Mouse (Mus musculus) retina, embryonic 14.5 days (tissue): ENCODE data around the gene Gm20683.

Experiments used
- DNase-seq: peaks from one replicate; pipeline ENCODE4 v3.0.0-alpha.2; 2015; ENCODE audit warnings: low spot score

Gene Gm20683

DNA sequence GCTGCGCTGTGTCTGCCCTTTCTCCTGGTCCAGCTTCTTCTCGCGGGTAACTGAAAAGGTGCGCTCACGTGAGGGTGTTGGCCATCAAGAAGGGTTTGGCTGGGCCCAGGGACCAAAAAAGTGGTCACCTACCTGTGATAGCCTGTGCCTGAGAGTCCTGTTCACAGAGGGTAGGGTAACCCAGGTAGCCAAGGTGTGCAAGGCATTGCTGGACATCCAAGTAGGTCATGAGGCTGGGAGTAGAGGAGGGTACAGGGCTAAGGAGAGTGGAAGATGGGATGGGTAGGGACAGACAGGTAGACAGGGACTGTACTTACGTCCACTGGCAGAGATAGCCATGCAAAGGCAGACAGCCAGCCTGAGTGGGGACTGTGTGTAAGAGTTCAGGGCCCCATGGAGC lies 1.0 kb downstream of the Gm20683 start:
- no peak for DNase-seq

DNA sequence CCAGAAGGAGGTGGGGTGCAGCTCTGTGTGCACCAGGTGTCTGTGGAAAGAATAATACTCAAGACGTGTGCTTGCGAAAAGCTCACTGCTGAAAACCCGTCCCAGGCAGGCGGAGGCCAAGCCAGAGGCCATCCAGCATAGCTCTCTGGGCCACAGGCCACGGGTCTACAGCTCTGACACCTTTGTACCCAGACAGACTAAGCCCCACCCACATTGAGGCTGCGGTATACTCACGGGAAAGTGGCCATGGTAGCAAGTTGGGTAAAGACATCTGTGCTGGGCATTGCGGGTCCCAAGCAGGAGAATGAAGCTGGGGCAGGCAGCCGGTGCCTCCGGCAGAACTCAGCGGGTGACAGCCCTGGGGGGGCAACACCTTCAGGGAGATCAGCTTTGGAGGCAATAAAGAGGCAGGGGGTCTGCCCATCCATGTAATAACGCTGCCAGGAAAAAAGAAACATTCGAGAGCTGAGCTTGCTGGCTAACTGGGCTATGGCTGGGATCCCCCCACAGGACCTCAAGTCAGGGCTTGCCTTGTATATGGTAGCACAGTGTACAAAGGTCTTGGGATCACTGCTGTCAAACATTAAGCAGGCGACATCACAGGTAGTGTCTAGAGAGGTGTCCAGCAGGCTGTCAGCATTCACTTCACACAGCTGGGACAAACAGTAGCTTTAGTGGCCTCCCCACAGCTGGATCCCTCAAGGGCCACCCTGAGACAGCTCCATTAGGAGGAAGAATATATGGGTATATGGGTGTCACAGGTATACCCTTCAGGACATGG lies 1.9 kb downstream of the Gm20683 start:
- DNase-seq, result no peak

DNA sequence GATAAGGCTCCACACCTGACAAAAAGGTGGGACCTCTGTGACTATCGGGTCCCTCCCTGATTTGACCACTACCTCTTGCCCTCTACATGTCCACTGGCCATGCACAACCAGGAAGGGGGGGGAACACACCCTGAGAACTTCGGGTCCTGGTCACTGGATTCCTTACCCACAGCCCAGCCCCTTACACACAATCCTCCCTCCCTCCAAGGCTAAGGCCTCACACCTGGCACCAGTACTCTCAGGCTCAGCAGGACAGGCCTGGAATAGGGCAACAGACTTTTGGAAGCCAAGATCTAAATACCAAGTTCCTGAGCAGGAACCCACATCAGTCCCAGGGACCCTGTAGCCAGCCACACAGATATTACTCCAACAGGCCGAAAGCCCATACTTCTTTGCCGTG lies 2.7 kb downstream of the Gm20683 start:
- no peak for DNase-seq

DNA sequence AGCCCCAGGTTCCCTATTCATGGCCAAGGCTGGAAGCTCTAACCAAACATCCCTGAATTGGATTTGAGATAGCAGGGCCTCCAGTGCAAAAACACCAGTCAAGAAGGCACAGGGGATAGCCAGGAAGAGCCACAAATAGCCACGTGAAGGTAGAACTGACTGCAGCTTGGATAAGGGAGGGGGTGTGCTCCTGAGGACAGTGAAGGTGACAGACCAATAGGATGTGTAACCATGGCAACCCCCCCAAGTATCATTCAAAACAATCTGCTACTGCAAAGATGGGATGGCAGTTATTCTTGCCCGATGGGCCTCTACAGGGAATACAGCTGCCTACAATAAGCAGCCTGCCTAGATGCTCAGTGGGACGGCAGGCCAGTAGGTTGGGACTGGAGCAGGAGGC lies 4.0 kb downstream of the Gm20683 start:
- DNase-seq, result peak; percentile 43

DNA sequence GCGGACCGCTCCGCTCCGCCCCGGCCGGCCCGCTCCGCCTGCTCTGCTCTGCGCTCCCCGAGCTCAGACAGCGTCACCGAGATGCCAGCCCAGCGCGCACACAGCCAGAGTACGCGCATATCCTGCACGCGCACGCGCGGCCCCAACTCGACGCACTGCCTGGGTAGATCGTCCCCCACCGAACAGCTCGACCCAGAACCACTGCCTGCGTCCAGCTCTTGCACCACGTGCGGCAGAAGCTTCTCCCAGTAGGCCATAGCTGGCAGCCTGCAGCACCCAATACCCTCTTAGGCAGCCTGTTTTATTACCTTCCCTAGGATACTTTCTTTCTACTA lies 4.5 kb downstream of the Gm20683 start, which contains the start of gene Rhbdl1:
Rhbdl1 (minus strand) TSS at position 220 of the 335 bp plus-strand sequence.
- peak; percentile 60 for DNase-seq

DNA sequence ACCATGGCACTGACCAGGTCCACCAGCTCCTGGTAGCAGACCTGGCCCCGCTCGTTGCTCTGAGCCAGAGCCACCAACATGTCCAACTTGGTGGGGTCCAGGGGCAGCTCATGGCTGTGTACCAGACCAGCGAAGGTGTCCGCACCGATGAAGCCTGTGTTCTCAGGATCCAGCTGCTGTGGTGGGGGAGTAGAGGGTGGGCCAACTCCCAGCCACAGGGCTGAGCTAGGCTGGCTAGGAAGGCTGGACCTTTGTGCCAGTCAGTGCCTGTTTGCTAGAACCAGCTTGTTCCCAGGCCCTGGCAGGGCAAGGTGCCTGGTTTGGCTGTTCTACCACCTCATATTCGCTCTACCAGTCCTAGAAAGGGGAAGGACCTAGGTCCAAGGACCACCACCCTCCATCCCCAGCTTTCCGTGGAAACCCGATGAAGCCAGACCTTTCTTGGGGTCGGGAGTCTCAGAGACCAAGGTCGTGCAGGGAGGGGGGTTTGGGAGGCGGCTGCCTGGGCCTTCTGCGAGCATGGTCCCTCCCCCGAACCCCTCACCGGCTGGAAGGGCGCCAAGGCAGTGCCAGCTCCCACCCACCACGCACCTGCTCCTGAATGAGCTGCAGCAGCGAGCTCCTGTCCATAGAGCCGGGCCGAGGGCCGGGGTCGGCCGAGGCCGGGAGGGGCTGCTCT lies 5.0 kb downstream of the Gm20683 start:
- DNase-seq, result no peak

DNA sequence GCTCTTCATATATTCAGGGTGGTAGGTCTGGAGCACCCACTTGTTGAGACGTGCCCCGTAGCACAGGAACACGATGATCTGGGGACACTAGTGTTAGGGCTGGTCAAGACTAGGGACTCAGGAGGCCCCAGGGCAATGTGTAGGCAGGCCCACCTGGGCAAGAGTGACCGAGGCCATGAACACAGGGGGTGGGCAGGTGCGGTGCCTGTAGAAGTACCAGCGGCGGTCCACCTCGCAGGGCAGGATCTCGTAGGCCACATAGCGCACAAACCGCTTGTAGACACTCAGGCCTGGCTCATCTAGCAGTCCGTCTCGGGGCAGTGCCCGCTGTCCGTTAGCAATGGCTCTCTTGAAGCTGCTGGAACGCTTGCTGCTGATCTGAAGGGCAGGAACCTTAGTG lies 5.7 kb downstream of the Gm20683 start:
- no peak for DNase-seq

DNA sequence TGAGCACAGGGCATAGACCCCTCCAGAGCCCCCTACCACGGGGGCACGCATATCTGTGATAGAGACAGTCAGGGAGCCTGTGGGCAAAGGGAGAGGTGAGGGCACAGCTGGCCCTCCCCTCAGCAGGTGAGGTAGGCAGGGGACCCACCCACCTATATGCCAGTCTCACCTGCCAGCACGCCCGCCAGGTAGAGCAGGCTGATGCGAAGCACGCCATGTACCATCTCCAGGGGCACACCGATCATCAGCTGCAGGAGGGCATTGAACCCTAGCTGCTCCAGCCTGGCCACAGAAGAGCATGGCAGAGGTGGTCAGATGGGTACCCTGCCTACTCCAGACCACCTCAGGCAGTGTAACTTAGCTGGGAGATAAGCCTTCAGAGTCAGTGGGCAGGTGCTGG lies 6.3 kb downstream of the Gm20683 start:
- DNase-seq, result no peak

DNA sequence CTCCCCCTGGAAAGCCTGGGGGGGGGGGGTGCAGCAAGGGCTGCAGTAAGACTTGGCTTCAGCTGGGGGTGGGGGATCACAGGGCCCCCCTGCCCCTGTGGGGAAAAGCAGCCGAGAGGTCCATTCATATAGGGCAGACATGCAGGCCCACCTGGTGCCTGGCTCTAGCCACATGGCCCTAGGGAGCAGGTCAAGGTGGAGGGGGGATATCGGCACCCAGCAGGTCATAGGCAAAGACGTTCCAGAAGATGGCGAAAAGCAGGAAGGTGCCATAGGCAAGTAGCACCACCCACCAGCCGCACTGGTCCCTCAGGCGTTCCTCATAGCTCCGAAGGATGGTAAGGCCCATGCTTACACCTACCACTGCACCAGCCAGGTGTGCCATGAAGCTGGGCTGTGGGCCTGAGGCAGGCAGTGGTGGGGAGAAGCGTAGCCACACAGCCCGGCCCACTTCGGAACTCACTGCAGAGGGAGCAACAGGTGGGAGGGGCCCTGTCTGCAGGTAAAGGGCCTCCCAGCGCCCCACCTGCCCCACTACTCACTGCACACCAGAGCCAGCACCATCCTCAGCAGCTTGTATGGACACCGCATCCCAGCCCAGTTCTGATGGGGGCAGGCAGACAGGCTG lies 6.9 kb downstream of the Gm20683 start:
- DNase-seq, result no peak

DNA sequence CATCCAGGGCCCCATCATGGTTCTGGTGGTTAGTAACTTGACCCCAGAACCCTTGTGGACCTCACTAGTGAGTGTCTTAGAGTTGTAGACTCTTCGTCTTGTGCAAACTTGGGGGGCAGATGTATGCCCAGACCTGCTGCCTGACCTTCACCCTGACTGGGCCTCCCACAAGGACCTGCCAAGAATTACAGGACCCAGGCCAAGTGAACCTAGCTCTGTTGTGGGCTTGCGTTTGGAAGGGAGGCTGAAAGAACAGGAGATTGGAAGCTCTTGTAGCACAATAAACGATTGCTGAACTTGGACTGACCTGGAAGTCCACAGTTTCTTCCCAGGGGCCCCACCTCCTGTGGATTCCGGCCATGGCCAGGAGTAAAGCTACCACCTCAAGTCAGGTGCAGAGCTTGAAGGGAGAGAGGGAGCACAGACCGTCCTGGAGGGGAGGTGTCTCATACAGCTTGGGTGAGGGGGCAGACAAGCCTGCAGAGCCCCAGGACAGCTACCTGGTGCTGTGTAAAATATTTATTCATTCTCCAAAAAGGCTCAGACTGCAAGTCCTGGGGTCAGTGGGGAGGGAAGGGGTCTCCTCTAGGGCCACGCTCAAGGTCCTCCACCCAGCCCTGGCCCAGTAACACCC lies 7.5 kb downstream of the Gm20683 start:
- DNase-seq, result no peak

DNA sequence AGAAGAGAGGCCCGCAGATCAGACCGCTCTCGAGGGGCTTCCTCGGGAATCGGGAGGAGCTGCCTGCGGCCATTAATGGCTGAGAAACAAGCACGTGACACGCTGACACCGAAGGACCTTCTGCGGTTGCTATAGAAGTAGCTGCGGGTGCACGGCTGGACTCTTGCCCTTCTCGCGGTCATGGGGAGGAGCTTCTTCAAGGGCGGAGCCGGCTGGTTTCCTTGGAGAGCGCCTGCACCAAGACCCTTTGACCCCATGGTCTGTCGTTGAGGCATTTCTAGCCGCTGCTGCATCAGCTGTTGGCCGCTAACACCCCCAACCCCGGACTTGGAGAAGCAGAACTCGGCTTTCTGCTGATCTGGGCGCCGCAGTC lies 8.3 kb downstream of the Gm20683 start, which contains the start of gene Stub1:
Stub1 (minus strand) TSS at position 114 of the 373 bp plus-strand sequence.
- peak; percentile 92 for DNase-seq

DNA sequence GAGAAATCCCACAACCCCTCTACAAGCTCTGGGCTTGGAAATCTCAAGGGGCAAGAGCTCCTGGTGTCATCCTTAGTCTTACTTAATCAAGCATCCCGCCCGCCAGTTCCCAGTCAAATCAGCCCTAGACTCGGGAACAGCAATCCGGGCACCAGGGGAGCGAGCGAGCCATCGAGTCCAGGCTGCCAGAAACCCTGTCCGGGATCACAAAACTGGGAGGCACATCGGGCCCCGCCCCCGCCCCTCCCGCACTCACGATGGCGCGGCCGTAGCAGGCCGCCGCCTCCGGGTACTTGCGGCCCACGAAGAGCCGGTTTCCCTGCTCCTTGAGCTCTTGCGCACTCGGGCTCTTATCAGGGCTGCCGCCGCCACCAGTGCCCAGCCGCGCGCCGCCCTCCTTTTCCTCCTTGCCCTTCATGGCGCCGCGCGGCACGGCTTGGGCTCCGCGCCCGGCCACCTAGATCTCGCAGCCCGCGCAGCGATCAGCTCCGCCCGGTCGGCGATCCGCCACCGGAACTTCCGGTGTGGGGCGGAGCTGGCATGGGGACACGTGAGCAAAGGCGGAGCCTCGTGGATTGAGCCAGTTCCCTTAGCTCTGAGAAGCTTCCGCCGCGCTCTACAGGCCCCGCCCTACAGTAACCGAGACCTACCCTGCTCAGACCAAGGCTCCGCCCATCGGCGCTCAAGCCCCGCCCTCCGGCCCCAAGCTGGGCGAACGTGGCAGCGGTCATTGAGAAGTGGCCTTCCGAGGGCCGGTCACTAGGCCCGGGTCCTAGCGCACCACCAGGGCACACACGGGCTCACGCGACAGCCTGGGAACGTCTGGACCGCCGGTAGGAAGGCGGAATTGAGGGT lies 8.9 kb downstream of the Gm20683 start:
- peak; percentile 100 for DNase-seq

DNA sequence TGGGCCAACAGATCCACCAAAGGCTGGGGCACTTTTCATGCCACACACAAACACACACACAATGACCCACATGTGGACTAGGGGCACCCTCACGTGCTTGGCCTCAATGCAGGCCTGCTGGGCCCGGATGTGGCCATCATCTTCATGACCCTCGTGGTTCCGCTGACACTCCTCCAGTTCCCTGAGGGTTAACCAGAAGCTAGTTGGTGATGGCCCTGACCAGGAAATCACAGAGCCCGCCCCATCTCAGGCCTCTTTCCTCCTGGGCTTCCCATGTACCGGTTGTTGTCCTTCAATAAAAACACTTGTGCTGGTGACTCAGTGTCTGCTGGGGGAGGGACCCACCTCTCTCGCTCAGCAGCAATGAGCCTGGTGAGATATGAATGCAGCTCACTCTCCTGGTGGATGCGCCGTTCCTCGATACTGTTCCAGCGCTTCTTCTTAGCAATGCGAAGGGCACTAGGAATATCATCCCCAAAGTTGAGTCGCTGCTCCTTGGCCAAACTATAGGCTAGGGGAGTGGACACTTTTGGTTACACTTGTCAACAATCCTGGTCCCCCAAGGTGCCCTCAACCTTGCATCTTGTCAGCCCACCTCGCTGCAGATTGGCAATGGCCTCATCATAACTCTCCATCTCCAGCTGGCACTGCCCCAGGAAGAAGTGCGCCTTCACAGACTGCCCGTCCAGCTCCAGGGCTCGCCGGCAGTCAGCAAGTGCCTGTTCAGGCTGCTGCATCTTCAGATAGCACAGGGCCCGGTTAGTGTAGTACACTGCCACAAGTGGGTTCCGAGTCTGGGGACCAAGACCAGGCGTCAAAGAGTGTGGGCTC lies 9.9 kb downstream of the Gm20683 start:
- no peak for DNase-seq

DNA sequence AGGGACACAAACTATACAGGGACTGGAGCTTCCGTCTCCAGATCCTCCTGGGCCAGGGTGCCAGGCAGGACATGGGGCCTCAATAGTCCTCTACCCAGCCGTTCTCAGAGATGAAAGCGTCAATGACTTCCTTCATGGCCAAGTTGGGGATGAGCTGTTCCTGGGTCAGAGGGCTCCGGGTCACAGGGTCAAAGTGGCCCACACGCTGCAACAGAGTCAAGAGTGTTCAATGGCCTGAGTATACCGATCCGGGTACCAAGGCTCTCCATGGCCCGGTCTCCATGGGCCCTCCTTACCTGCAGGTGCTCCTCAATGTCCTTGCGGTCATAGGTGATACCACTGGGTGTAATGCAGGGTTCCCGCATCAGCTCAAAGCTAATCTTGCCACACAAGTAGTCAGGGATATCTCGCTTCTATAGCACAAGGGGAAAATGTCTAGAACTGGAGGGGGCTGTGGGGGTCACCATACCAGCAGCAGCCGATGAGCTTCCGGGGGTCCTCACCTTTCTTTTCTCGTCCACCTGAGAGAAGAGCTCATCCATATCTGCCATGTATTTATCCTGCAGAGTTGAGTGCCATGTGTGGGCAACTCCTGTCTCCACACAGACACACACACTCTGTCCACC lies 10.6 kb downstream of the Gm20683 start:
- no peak for DNase-seq

DNA sequence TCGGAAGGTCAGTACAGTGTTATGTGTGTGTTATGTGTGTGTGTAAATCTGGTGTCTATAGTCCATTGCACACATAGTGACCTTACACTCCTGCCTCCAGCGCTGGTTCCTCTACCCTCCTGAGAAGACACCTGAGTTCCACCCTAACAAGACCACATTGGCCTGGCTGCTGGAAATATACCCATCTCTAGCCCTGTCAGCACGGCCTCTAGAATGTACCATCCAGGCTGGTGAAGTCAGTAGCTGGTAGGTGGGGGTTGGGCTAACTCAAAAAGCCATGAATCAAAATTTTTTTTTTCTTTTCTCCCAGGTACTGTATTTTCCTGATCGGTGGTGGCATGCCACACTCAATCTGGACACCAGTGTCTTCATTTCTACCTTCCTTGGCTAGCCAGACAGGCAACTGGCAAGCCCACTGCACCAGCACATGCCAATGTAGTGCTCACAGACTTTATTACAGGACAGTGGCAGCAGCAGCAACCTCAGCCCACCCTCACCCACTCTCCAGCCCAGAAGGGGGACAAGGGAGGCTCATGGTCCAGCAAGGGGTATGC lies 11.3 kb downstream of the Gm20683 start:
- no peak for DNase-seq

DNA sequence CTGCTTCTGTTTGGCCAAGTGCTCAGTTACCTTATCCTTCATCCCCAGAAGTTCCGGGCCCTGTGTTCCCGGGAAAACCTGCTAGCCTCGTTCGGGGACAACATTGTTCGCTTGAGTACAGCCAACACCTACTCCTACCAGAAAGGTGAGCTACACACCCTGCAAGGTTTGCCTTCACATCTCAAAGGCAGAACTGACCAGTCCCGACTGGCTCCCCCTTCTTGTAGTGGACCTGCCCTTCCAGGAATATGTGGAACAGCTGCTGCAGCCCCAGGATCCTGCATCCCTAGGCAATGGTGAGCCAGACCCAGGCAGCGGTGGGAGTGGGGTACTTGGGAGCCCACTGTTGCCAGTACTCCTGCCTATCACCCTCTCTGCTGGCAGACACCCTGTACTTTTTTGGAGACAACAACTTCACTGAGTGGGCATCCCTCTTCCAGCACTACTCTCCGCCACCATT lies 12.0 kb downstream of the Gm20683 start:
- DNase-seq, result no peak

DNA sequence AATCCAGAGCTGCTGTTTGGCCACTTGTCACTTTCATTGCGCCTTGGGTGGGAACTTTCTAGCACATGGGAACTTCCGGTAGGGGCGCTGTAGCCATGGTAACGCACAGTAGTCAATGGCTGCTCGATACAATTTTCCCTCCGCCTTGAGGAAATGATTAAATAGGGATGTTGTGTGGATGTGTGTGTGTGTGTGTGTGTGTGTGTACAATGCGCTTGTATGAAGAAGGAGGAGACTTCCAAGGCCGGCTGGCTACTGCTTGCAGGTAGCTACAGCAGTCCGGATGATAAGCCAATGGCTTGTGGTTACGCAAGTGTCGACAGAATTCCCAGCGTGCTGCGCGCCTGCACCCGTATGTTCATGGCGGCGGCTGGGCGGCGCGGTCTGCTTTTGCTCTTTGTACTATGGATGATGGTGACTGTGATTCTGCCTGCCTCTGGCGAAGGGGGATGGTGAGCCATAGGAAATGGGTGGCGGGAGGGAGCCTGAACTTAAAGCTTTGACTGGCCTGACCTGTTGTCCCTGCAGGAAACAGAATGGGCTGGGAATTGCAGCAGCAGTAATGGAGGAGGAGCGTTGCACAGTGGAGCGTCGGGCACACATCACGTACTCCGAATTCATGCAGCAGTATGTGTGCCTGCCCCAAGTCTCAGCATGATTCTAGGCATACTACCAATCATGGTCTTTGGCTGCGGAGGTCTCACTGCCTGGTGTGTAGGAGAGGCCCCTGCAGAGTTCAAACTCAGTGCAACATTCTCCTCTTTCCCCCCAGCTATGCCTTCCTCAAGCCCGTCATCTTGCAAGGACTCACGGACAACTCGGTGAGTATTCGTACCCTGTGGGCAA lies 12.6 kb downstream of the Gm20683 start, which contains the start of gene Jmjd8:
Jmjd8 (plus strand) TSS at position 156 of the 846 bp plus-strand sequence.
- DNase-seq, result peak; percentile 85

DNA sequence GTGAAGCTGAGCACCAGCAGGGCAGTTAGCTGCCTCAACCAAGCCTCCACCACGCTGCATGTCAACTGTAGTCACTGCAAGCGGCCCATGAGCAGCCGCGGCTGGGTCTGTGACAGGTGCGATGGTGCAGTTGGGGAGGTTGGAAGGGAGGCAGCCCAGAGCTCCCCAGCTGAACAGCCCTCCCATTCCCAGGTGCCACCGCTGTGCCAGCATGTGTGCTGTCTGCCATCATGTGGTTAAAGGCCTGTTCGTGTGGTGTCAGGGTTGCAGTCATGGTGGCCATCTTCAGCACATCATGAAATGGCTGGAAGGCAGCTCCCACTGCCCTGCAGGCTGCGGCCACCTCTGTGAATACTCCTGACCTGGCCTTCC lies 13.4 kb downstream of the Gm20683 start:
- DNase-seq, result no peak
